In the genomic region with DNA sequence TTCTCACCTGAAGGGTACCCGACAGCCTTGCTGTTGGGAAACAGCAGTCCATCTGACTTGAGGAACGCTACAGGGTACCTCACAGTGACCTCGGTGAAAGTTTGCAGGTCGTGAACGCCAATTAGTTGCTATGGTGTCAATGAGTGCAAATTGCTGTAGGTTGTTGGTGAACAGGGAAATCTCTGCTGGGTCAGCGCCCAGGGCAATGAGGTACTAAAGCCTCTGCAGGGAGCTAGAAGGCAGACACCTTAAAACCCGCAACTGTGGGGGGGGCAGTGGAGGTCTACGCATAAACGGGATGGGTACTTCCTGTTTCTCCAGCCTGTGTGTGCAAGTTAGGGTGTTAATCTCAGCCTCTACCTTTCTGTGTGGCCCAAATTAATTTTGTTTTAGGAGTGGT, we compare ENCODE assay signal across 20 mouse cellular contexts.
DNase-seq lines count a peak whose midpoint lies in the region.
"Had no signal": no experiment of that assay in that cellular context is flagged by ENCODE, and none has a peak within 500 bp of the region (broad histone marks: within the 10 kb centered on the region; RNA-seq: fewer than 3 reads in every experiment).

No protein-coding gene starts in this region.

- no peaks in the 10 kb centered on the region for H3K36me3 ChIP-seq in limb, embryonic 10.5 days
- no peaks in the 10 kb centered on the region for H3K36me3 ChIP-seq in hindbrain, embryonic 10.5 days
- H3K36me3 ChIP-seq: embryonic facial prominence, embryonic 13.5 days; forebrain, embryonic 12.5 days; heart, embryonic 10.5 days; hindbrain, embryonic 13.5 days; intestine, embryonic 15.5 days had no signal

- DNase-seq in heart, adult 11 months, result peak; percentile 59
- DNase-seq in heart, adult 18-20 months, result no peak
- peak; percentile 51 for DNase-seq in forelimb bud, embryonic 11.5 days (ENCODE audit: low read depth, low spot score)
- peak; percentile 55 for DNase-seq in limb, embryonic 10.5 days (ENCODE audit: low spot score)
- DNase-seq in adrenal gland, adult 2 months, result no peak
- no peak for DNase-seq in hindbrain, embryonic 10.5 days (ENCODE audit: low spot score)
- DNase-seq: adrenal gland, adult 8-10 months; adrenal gland, postnatal 36 days; cerebellum, adult 2 months; cerebellum, postnatal 14 days; gastrocnemius, postnatal 14 days; heart, postnatal 10 days; heart, postnatal 4 days had no signal

- 35% methylated on average over 9 of the region's 9 CpGs for WGBS in limb, embryonic 10.5 days
- WGBS in hindbrain, embryonic 10.5 days, result 66% methylated on average over 9 of the region's 9 CpGs

- H3K27me3 ChIP-seq in limb, embryonic 10.5 days (ENCODE audit: low read depth, poor library complexity, severe bottlenecking), result peaks cover 42% of the 10 kb centered on the region; the same call in 1 of the 2 replicates
- H3K27me3 ChIP-seq in hindbrain, embryonic 10.5 days (ENCODE audit: insufficient read depth, poor library complexity, severe bottlenecking), result no peaks in the 10 kb centered on the region
- H3K27me3 ChIP-seq: CH12.LX; embryonic facial prominence, embryonic 13.5 days; intestine, embryonic 15.5 days had no signal

- H3K4me1 ChIP-seq in limb, embryonic 10.5 days, result peaks cover 7% of the 10 kb centered on the region
- H3K4me1 ChIP-seq in hindbrain, embryonic 10.5 days (replicated peaks), result no peaks in the 10 kb centered on the region
- H3K4me1 ChIP-seq: embryonic facial prominence, embryonic 13.5 days; forebrain, embryonic 12.5 days; hindbrain, embryonic 13.5 days; intestine, embryonic 15.5 days had no signal

- no peak overlapping the region for H3K27ac ChIP-seq in limb, embryonic 10.5 days
- no peak overlapping the region for H3K27ac ChIP-seq in hindbrain, embryonic 10.5 days
- H3K27ac ChIP-seq: embryonic facial prominence, embryonic 13.5 days; forebrain, embryonic 12.5 days; heart, embryonic 10.5 days; hindbrain, embryonic 13.5 days; hindbrain, postnatal 0 days; intestine, embryonic 15.5 days had no signal

- H3K9me3 ChIP-seq in limb, embryonic 10.5 days (replicated peaks), result no peaks in the 10 kb centered on the region
- H3K9me3 ChIP-seq in hindbrain, embryonic 10.5 days, result no peaks in the 10 kb centered on the region
- H3K9me3 ChIP-seq: embryonic facial prominence, embryonic 13.5 days; forebrain, embryonic 12.5 days; heart, embryonic 10.5 days; hindbrain, embryonic 13.5 days; intestine, embryonic 15.5 days had no signal

- no peak overlapping the region for H3K4me3 ChIP-seq in limb, embryonic 10.5 days
- H3K4me3 ChIP-seq in hindbrain, embryonic 10.5 days, result no peak overlapping the region
- H3K4me3 ChIP-seq: embryonic facial prominence, embryonic 13.5 days; forebrain, embryonic 12.5 days; heart, embryonic 10.5 days; hindbrain, embryonic 13.5 days; intestine, embryonic 15.5 days had no signal

Comparison
In these comparisons a context has a peak if more than half of its experiments do, and no peak if none do; other contexts are left out.
1. DNase-seq: peak in heart, adult 11 months (single experiment), forelimb bud, embryonic 11.5 days (single experiment) and limb, embryonic 10.5 days (single experiment); none in heart, adult 18-20 months (0 of 2), adrenal gland, adult 2 months (single experiment) and hindbrain, embryonic 10.5 days (single experiment).